ENCODE assay signal across 1 mouse cellular context in the genomic region with DNA sequence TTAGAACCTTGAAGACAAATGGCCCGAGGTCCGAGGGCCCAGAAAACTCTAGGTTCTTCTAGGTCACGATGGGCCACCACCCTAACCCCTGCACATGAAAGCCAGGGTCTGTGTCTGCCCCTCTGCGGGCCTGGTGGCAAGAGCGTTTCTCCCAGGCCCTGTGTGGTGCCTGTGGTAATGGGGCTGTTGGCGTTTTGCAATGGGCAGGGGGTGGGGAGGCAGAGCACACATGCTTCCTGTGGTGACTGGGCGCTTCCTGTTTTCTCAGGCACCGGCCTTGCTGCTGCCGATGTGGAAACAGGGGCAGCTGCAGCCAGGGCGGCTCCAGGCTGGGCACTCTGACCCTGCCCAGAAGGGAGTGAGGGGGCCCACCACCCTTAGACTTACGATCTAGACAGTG.
TF ChIP-seq lines count a peak whose summit lies in the region.

No protein-coding gene starts in this region.

TF ChIP-seq in CH12.LX, 34 proteins besides CTCF, POLR2A, EP300 and RAD21 (continued from another document):
- TF ChIP-seq SMC3 (IDR thresholded peaks at IDR 0.05; ENCODE audit: low read depth, low read length) (no peak), E2F4 (IDR thresholded peaks at IDR 0.05; ENCODE audit: insufficient replicate concordance, low read depth, low read length) (no peak), NELFE (IDR thresholded peaks at IDR 0.05; ENCODE audit: low read depth, low read length) (peak; percentile 78), ETS1 (conservative IDR thresholded peaks at IDR 0.05; ENCODE audit: low read depth, low read length) (peak; percentile 73), ZMIZ1 (IDR thresholded peaks at IDR 0.05; ENCODE audit: low read depth, low read length) (peak; percentile 64; the same call in 1 of the 2 replicates), JUND (conservative IDR thresholded peaks at IDR 0.05; ENCODE audit: low read depth, low read length) (no peak), RCOR1 (conservative IDR thresholded peaks at IDR 0.05; ENCODE audit: low read depth, low read length) (no peak), ZKSCAN1 (IDR thresholded peaks at IDR 0.05; ENCODE audit: borderline replicate concordance, low read depth, low read length) (no peak), MEF2A (IDR thresholded peaks at IDR 0.05; ENCODE audit: borderline replicate concordance, low read depth, low read length) (no peak; the same call in 1 of the 2 replicates), MAFK (IDR thresholded peaks at IDR 0.05; ENCODE audit: insufficient replicate concordance, low read length) (no peak), IRF4 (IDR thresholded peaks at IDR 0.05; ENCODE audit: low read depth, low read length) (peak; percentile 40; the same call in 1 of the 2 replicates), NRF1 (IDR thresholded peaks at IDR 0.05; ENCODE audit: low read depth, low read length) (no peak), KAT2A (IDR thresholded peaks at IDR 0.05; ENCODE audit: insufficient replicate concordance, low read length) (0 out of 2 replicates have a peak, but pooled peaks have one; percentile 37), BHLHE40 (IDR thresholded peaks at IDR 0.05; ENCODE audit: low read depth, low read length) (peak; percentile 72), JUN (IDR thresholded peaks at IDR 0.05; ENCODE audit: insufficient read depth, low read depth, low read length) (no peak), PAX5 (IDR thresholded peaks at IDR 0.05; ENCODE audit: low read length) (no peak), USF1 (IDR thresholded peaks at IDR 0.05; ENCODE audit: low read depth, low read length) (no peak; the same call in 1 of the 2 replicates), MYC (IDR thresholded peaks at IDR 0.05; ENCODE audit: low read depth, low read length) (peak; percentile 72; the same call in 1 of the 2 replicates), POLR2AphosphoS2 (IDR thresholded peaks at IDR 0.05; ENCODE audit: low read depth, low read length) (no peak), MAZ (IDR thresholded peaks at IDR 0.05; ENCODE audit: low read depth, low read length) (0 out of 2 replicates have a peak, but pooled peaks have one; percentile 21), ZNF384 (IDR thresholded peaks at IDR 0.05; ENCODE audit: low read depth, low read length) (no peak), TCF12 (IDR thresholded peaks at IDR 0.05; ENCODE audit: low read depth, low read length) (peak; percentile 73; the same call in 1 of the 2 replicates), GABPA (IDR thresholded peaks at IDR 0.05; ENCODE audit: insufficient replicate concordance, low read depth, low read length) (no peak), TBP (conservative IDR thresholded peaks at IDR 0.05; ENCODE audit: low read depth, low read length) (0 out of 2 replicates have a peak, but pooled peaks have one; percentile 57), CHD2 (IDR thresholded peaks at IDR 0.05; ENCODE audit: low read length) (peak; percentile 86), MAX (IDR thresholded peaks at IDR 0.05; ENCODE audit: low read length) (peak; percentile 85), USF2 (conservative IDR thresholded peaks at IDR 0.05; ENCODE audit: low read depth, low read length) (no peak), ELF1 (IDR thresholded peaks at IDR 0.05; ENCODE audit: low read depth, low read length) (peak; percentile 89), HCFC1 (IDR thresholded peaks at IDR 0.05; ENCODE audit: low read depth, low read length) (peak; percentile 72), SIN3A (IDR thresholded peaks at IDR 0.05; ENCODE audit: low read length) (peak; percentile 85)
